Mouse (Mus musculus): Measurements from ENCODE around the gene Vps9d1. TPM values are rescaled to one million over a fixed set of nuclear protein-coding genes. Genes with fewer than 3 reads are reported as not detected.

The Vps9d1 gene
- 16.3 and 19.3 TPM in 2 replicates for polyA plus RNA-seq (2015; fragmentation: Nextera tagmentation; extraction: Ambion mirVana)

- H3K9ac ChIP-seq (ENCODE audit: low read depth, low read length): peak within 1 kb of the TSS; percentile 99
Measured at GRCm38 (mm10) chr8:123254099-123254885, at the start of gene Vps9d1, which contains the start of gene Zfp276. Gene Vps9d1, minus strand, starts transcription at chr8:123254348. Gene Zfp276, plus strand, starts transcription at chr8:123254195.

GRCm38 (mm10) chr8:123298301-123298700 lies 44.2 kb upstream of the Vps9d1 start:
- H3K36me3 ChIP-seq (ENCODE audit: control insufficient read depth, insufficient read depth, low read length): no peaks in the 10 kb centered on the region
- H3K27me3 ChIP-seq (replicated peaks; ENCODE audit: control insufficient read depth, insufficient read depth, low read length): no peaks in the 10 kb centered on the region
- H3K4me2 ChIP-seq (ENCODE audit: low read depth, low read length): no peak overlapping the region
- H3K9ac ChIP-seq (ENCODE audit: low read depth, low read length): no peak overlapping the region
- WGBS: 93% methylated on average over 11 of the region's 11 CpGs
- H3K9me3 ChIP-seq (ENCODE audit: control insufficient read depth, low read length): no peaks in the 10 kb centered on the region
- H3K4me3 ChIP-seq (ENCODE audit: low read length): no peak overlapping the region
- no peak for ATAC-seq
- no peaks in the 10 kb centered on the region for H3K4me1 ChIP-seq (ENCODE audit: control insufficient read depth, insufficient read depth, low read length)
- no peak overlapping the region for H3K27ac ChIP-seq (ENCODE audit: low read length)

More at GRCm38 (mm10) chr8:123254099-123254885, at the start of gene Vps9d1, which contains the start of gene Zfp276:
- Histone ChIP-seq H3K27ac (ENCODE audit: low read length) (peak within 1 kb of the TSS; percentile 74), H3K4me1 (ENCODE audit: control insufficient read depth, insufficient read depth, low read length) (peaks cover 20% of the 10 kb centered on the region), H3K27me3 (replicated peaks; ENCODE audit: control insufficient read depth, insufficient read depth, low read length) (no peaks in the 10 kb centered on the region), H3K4me3 (ENCODE audit: low read length) (peak within 1 kb of the TSS; percentile 99), H3K9me3 (ENCODE audit: control insufficient read depth, low read length) (no peaks in the 10 kb centered on the region), H3K4me2 (ENCODE audit: low read depth, low read length) (peak within 1 kb of the TSS; percentile 93), H3K36me3 (ENCODE audit: control insufficient read depth, insufficient read depth, low read length) (peaks cover 18% of the 10 kb centered on the region)
- peak; percentile 97 for ATAC-seq
- WGBS: under 1% methylated on average over 77 of the region's 99 CpGs

DNA sequence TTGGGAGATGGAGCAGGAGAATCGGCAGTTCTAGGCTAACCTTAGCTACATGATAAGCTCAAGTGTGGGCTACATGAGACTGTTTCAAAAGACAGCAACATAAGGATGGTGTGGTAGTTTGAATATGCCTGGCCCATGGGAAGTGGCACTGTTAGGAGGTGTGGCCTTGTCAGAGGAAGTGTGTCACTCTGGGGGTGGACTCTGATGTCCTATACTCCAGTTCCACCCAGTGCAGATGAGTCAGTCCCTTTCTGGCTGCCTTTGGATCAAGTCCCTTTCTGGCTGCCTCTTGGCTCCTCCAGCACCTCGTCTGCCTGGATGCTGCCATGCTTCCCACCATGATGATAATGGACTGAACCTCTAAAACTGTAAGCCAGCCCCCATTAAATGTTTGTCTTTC lies 38.6 kb upstream of the Vps9d1 start:
- Histone ChIP-seq H3K27ac (ENCODE audit: low read length) (no peak overlapping the region), H3K4me2 (ENCODE audit: low read depth, low read length) (no peak overlapping the region), H3K9ac (ENCODE audit: low read depth, low read length) (no peak overlapping the region), H3K9me3 (ENCODE audit: control insufficient read depth, low read length) (no peaks in the 10 kb centered on the region), H3K27me3 (replicated peaks; ENCODE audit: control insufficient read depth, insufficient read depth, low read length) (no peaks in the 10 kb centered on the region), H3K4me1 (ENCODE audit: control insufficient read depth, insufficient read depth, low read length) (no peaks in the 10 kb centered on the region), H3K36me3 (ENCODE audit: control insufficient read depth, insufficient read depth, low read length) (no peaks in the 10 kb centered on the region), H3K4me3 (ENCODE audit: low read length) (no peak overlapping the region)
- ATAC-seq: no peak
- 90% methylated on average over 2 of the region's 2 CpGs for WGBS

GRCm38 (mm10) chr8:123292281-123292680 lies 38.1 kb upstream of the Vps9d1 start:
- H3K27ac ChIP-seq (ENCODE audit: low read length): no peak overlapping the region
- no peak overlapping the region for H3K9ac ChIP-seq (ENCODE audit: low read depth, low read length)
- H3K9me3 ChIP-seq (ENCODE audit: control insufficient read depth, low read length): no peaks in the 10 kb centered on the region
- H3K27me3 ChIP-seq (replicated peaks; ENCODE audit: control insufficient read depth, insufficient read depth, low read length): no peaks in the 10 kb centered on the region
- WGBS: 90% methylated on average over 3 of the region's 3 CpGs
- no peaks in the 10 kb centered on the region for H3K4me1 ChIP-seq (ENCODE audit: control insufficient read depth, insufficient read depth, low read length)
- H3K4me2 ChIP-seq (ENCODE audit: low read depth, low read length): no peak overlapping the region
- no peak overlapping the region for H3K4me3 ChIP-seq (ENCODE audit: low read length)
- no peak for ATAC-seq
- H3K36me3 ChIP-seq (ENCODE audit: control insufficient read depth, insufficient read depth, low read length): no peaks in the 10 kb centered on the region

- no peaks in the 10 kb centered on the region for H3K27me3 ChIP-seq (replicated peaks; ENCODE audit: control insufficient read depth, insufficient read depth, low read length)
- no peak overlapping the region for H3K9ac ChIP-seq (ENCODE audit: low read depth, low read length)
- no peaks in the 10 kb centered on the region for H3K4me1 ChIP-seq (ENCODE audit: control insufficient read depth, insufficient read depth, low read length)
- H3K27ac ChIP-seq (ENCODE audit: low read length): no peak overlapping the region
- H3K36me3 ChIP-seq (ENCODE audit: control insufficient read depth, insufficient read depth, low read length): no peaks in the 10 kb centered on the region
- no peak for ATAC-seq
- H3K9me3 ChIP-seq (ENCODE audit: control insufficient read depth, low read length): no peaks in the 10 kb centered on the region
- 88% methylated on average over 8 of the region's 8 CpGs for WGBS
- no peak overlapping the region for H3K4me2 ChIP-seq (ENCODE audit: low read depth, low read length)
- no peak overlapping the region for H3K4me3 ChIP-seq (ENCODE audit: low read length)
Measured at GRCm38 (mm10) chr8:123291716-123292115, 37.6 kb upstream of the Vps9d1 start.

DNA sequence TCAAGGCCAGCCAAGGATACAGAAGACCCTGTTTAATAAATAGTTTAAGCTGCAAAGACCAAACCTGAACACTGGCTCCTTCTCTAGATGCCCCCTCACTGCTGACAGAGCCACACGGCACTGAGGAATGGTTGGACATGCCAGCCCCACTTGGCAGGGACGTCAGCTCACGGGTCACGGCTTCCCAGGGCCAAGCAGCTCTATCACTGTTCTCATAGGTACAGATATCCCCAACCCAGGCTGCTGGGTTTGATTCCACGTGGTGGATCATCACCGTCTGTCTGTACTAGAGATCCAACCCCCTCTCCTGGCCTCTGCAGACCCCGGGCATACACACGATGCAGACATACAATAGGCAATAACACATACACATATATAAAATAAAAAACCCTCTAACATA lies 36.5 kb upstream of the Vps9d1 start:
- Histone ChIP-seq H3K27ac (ENCODE audit: low read length) (no peak overlapping the region), H3K4me3 (ENCODE audit: low read length) (no peak overlapping the region), H3K4me2 (ENCODE audit: low read depth, low read length) (no peak overlapping the region), H3K9ac (ENCODE audit: low read depth, low read length) (no peak overlapping the region), H3K4me1 (ENCODE audit: control insufficient read depth, insufficient read depth, low read length) (no peaks in the 10 kb centered on the region), H3K9me3 (ENCODE audit: control insufficient read depth, low read length) (no peaks in the 10 kb centered on the region), H3K36me3 (ENCODE audit: control insufficient read depth, insufficient read depth, low read length) (no peaks in the 10 kb centered on the region), H3K27me3 (replicated peaks; ENCODE audit: control insufficient read depth, insufficient read depth, low read length) (no peaks in the 10 kb centered on the region)
- ATAC-seq: no peak
- 93% methylated on average over 8 of the region's 8 CpGs for WGBS

DNA sequence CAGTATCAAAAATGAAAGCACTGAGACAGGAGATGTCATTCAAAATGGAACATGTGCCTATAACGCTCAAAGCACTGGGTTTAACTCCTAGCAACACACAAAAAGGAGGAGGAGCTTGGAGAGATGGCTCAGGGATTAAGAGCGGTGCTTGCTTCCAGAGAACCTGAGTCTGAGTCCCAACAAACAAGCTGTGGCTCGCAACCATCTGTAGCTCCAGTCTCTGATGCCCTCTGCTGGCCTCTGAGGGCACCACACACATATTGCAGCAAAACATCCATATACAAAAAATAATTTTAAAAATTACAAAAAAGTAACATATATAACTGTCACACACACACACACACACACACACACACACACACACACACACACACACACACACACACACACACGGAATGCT lies 36.0 kb upstream of the Vps9d1 start:
- no peak overlapping the region for H3K4me2 ChIP-seq (ENCODE audit: low read depth, low read length)
- H3K27me3 ChIP-seq (replicated peaks; ENCODE audit: control insufficient read depth, insufficient read depth, low read length): no peaks in the 10 kb centered on the region
- WGBS: 67% methylated on average over 4 of the region's 4 CpGs
- no peak overlapping the region for H3K4me3 ChIP-seq (ENCODE audit: low read length)
- no peak overlapping the region for H3K9ac ChIP-seq (ENCODE audit: low read depth, low read length)
- no peaks in the 10 kb centered on the region for H3K4me1 ChIP-seq (ENCODE audit: control insufficient read depth, insufficient read depth, low read length)
- no peak overlapping the region for H3K27ac ChIP-seq (ENCODE audit: low read length)
- no peak for ATAC-seq
- no peaks in the 10 kb centered on the region for H3K9me3 ChIP-seq (ENCODE audit: control insufficient read depth, low read length)
- no peaks in the 10 kb centered on the region for H3K36me3 ChIP-seq (ENCODE audit: control insufficient read depth, insufficient read depth, low read length)

GRCm38 (mm10) chr8:123287362-123287761 lies 33.2 kb upstream of the Vps9d1 start:
- Histone ChIP-seq H3K27ac (ENCODE audit: low read length) (no peak overlapping the region), H3K4me2 (ENCODE audit: low read depth, low read length) (no peak overlapping the region), H3K27me3 (replicated peaks; ENCODE audit: control insufficient read depth, insufficient read depth, low read length) (no peaks in the 10 kb centered on the region), H3K9ac (ENCODE audit: low read depth, low read length) (no peak overlapping the region), H3K9me3 (ENCODE audit: control insufficient read depth, low read length) (no peaks in the 10 kb centered on the region), H3K4me1 (ENCODE audit: control insufficient read depth, insufficient read depth, low read length) (no peaks in the 10 kb centered on the region), H3K4me3 (ENCODE audit: low read length) (no peak overlapping the region), H3K36me3 (ENCODE audit: control insufficient read depth, insufficient read depth, low read length) (no peaks in the 10 kb centered on the region)
- no peak for ATAC-seq
- 96% methylated on average over 17 of the region's 17 CpGs for WGBS

DNA sequence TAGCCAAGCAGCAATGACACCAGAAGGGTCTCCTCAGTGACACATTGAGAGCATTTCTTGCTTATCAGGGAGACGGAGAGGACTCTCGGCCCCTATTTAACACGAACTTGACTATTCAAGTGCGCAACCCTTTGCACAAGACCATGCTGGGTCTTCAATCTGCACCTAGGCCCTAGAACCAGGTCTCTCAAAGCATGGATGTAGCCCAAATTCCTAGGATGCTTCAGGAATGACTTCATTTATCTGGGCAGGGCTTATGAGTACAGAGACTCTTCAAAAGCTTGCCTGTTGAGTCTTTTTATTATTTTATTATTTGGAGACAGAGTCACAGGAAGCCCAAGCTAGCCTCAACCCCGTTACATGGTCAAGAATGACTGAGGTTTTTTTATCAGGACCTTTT lies 30.3 kb upstream of the Vps9d1 start:
- no peaks in the 10 kb centered on the region for H3K9me3 ChIP-seq (ENCODE audit: control insufficient read depth, low read length)
- no peaks in the 10 kb centered on the region for H3K27me3 ChIP-seq (replicated peaks; ENCODE audit: control insufficient read depth, insufficient read depth, low read length)
- H3K9ac ChIP-seq (ENCODE audit: low read depth, low read length): no peak overlapping the region
- 78% methylated on average over 5 of the region's 5 CpGs for WGBS
- ATAC-seq: no peak
- H3K4me2 ChIP-seq (ENCODE audit: low read depth, low read length): no peak overlapping the region
- H3K4me1 ChIP-seq (ENCODE audit: control insufficient read depth, insufficient read depth, low read length): no peaks in the 10 kb centered on the region
- H3K36me3 ChIP-seq (ENCODE audit: control insufficient read depth, insufficient read depth, low read length): no peaks in the 10 kb centered on the region
- no peak overlapping the region for H3K27ac ChIP-seq (ENCODE audit: low read length)
- H3K4me3 ChIP-seq (ENCODE audit: low read length): no peak overlapping the region

All from intestine, embryonic 16.5 days (tissue).